Mouse (Mus musculus) cerebellum, adult 11 months (tissue): ENCODE results near the gene Cit.

Experiments used
- DNase-seq: peaks from one replicate; pipeline ENCODE4 v3.0.0; 2022

Cit gene

GRCm38 (mm10) chr5:115976446-115976845 lies 131.4 kb downstream of the Cit start:
- DNase-seq = no peak

DNA sequence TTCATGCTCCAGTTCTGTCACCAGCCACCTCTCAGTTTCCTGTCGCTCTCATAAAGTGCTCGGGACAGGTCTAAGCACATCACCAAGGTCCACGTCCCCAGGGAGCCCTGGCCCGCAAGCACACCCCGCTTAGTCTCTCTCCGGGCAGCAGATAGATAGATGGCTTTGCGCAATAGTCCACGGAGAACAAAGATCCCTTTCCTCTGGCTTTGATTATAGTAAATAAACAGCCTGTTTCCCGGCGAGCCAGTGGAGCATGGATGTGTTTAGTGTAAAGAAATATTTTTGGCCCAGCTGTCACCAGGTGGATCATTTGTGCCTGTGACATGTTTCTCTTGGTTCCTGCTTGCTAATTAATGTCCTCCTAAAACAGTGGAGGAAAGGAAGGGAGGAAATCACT lies 132.2 kb downstream of the Cit start:
- no peak for DNase-seq

- no peak for DNase-seq
Measured at GRCm38 (mm10) chr5:115977757-115978156, 132.7 kb downstream of the Cit start.

- DNase-seq = no peak
Measured at GRCm38 (mm10) chr5:115978255-115978654, 133.2 kb downstream of the Cit start.

- DNase-seq = peak; percentile 28
Measured at GRCm38 (mm10) chr5:115979134-115979696, 134.1 kb downstream of the Cit start.

- no peak for DNase-seq
Measured at GRCm38 (mm10) chr5:115980537-115980936, 135.5 kb downstream of the Cit start.

DNA sequence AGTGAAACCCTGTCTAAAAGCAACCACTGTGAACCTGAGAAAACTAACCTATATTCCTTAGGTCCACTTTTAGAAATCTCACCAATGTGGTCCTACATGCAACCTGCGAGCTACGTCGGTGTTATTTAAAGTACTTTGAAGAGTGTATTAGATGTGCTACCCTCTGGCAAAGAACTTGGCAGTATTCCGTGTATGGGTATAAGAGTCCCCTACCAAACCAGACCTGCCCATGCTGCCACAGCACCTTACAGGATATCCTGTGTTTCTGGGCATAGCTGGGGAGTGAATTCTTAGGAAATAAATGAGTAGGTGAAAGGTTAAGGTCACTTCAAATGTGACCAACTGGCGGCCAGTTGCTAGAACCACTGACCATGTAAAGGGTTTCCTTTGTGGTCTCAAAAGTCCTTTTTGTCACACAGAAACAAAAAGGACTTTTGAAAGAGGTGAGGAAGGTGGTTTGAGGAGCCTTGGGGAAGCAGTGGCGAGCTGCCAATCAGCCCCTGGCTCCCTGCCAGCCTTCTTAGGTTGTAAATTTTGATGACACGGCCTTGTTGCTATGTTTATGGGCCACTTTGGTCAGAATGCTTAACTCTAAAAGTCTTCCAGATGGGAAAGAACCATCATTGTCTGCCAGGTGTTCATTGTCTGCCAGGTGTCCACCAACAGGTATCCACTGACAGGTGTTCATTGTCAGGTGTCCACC lies 137.7 kb downstream of the Cit start:
- DNase-seq = no peak

DNA sequence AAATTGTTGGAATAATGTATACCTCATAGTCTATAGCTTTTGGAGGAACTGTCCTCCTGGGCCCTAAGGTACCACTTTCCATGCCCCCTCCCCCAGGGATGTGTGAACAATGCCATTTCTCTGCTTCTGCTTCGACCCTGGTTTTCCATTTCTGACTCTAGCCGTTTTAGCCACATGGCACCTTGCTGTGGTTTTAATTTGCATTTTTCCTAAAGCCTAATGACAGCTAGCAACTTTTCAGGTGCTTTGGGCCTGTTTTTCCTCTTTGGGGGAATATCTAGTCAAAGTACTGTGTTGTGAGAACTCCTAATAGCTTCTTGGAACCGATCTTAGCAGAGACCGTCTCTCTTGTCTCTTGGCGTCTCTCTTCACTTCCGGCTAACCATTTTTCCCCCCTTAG lies 139.3 kb downstream of the Cit start:
- no peak for DNase-seq

DNA sequence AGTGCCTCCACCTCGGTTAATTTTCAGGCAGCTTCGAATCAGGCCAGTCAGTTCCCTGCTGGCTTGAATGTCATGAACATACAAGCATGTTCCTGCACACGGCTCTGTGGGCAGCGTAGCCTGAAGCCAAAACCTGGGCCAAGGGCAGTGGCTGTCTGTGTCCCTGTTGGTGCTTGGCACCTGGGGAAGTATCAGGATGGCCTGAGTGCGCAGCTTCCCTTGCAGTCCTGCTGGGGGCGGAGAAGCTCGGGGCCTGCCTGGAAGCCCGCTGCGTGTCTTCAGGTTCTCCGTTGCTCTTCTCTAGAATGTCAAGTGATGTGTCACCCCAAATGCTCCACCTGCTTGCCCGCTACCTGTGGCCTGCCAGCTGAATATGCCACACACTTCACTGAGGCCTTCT lies 140.0 kb downstream of the Cit start:
- DNase-seq = peak; percentile 20

DNA sequence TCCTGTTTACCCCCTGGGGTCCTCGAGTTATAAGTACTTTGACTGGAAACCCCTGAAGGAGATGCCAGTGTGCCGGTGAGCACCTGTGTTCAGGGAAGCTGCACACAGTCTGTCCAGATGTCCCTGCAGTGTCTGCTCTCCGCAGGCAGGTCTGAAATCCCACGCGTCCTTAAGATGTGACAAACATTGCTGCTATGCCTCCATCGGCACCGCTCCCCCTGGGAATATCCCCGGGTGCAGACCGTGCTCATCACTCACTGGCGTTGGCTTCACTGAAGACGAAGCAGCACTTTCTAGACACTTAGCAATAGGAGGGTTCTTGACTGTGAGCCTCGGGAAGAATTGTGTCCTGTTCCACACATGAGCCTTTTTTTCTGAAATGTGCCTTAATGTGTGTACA lies 142.2 kb downstream of the Cit start:
- no peak for DNase-seq

GRCm38 (mm10) chr5:115991717-115992116 lies 146.6 kb downstream of the Cit start:
- no peak for DNase-seq

DNA sequence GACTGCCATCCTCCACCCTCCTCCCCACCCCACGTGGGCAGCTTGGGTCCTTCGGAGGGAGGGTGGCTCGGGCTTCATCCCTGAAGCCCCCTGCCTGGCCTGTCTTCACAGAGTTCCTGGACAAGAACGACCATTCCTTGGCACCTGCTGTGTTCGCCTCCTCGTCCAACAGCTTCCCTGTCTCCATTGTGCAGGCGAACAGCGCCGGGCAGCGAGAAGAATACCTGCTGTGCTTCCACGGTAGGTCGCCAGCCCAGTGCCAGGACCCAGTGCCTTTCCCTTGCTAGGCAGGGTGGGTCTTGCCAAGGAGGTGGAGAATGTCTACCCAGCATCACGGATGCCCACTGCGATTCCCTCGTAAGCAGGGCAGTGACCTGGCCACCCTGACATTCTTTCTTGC lies 149.0 kb downstream of the Cit start:
- peak; percentile 20 for DNase-seq

DNA sequence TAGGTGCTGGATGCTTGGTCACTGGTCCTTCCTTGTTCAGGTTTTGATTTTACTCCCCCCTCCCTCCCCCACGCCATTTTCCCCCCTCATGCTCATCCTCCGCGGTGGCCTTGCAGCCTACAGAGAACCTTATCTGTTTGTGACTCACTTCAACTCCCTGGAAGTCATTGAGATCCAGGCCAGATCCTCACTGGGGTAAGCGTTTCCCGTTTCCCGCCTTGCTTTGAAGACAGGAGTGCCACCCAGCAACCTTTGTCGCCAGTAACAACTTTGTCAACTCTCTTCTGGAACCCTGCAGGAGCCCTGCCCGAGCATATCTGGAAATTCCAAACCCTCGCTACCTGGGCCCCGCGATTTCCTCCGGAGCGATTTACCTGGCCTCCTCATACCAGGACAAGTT lies 152.3 kb downstream of the Cit start:
- no peak for DNase-seq

DNA sequence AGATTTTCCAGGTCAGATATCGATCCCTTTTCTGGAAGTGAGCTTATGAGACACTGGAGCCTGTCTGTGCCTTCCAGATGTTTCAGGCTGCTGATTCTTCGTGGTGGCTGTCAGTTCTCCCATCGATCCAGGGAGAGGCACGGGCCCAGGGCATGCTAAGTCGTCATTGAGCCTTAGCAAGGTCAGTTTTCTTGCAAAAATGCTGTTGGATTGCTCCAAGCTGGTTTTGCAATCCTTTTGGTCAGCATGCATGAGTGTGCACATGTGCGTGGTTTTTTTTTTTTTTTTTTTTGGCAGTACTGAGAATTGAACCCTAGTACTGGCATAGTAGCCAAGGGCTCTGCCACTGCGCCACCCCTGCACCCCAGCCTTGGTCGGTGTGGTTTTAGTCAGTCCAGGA lies 158.1 kb downstream of the Cit start:
- no peak for DNase-seq

DNA sequence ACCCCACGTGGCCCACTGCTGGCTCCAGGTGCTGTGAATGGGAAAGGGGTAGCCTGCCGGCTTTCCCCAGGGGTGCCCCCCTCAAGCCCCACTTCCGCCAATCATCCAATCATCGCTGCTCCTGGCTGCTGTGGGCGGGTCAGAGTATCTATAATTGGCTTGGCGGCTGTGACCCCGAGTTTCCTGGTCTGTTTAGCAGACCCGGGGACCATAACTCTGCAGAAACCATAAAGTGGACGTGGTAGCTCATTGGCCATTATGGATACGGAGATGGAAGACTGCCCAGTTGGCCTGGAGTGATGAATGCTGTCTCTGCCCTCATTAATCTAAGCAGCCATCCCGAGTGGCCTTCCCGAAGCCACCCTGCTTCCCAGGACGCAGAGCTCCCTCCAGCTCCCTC lies 158.7 kb downstream of the Cit start:
- DNase-seq = no peak

- no peak for DNase-seq
Measured at GRCm38 (mm10) chr5:116004271-116004670, 159.2 kb downstream of the Cit start.

DNA sequence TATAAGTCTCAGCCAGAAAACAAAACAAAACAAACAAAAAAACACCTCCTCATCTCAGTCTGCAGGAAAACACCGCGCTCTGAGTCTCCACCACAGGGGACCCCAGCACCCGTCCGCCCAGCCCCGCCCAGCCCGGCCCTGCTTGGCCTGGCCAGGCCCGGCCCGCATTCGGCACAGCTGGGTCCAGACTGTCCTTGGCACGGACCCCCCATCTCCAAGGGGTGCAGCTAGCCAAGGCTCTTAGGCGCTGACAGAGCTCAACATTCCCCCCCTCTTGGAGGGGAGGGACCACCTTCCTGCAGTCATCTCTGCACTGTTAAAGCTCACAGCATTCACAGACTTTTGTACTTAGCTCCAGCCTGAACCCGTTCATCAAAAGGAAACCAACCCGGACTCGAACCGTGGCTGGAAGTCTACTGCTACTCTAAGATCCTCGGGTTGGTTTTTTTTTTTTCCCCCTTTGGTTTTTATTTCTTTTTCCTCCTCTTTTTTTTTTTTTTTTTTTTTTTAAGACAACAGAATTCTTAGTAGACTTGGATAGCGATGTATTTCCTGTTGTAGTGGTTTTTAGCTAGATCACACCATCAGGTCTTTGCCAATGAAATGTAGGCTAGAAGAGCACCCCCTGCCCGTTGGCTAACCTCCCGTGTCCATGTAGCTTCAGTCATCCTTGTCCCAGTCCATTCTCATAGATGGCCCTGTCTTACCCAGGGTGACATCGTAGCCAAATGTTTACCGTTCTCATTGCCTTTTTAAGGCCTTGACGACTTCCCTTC lies 161.4 kb downstream of the Cit start:
- DNase-seq = no peak

DNA sequence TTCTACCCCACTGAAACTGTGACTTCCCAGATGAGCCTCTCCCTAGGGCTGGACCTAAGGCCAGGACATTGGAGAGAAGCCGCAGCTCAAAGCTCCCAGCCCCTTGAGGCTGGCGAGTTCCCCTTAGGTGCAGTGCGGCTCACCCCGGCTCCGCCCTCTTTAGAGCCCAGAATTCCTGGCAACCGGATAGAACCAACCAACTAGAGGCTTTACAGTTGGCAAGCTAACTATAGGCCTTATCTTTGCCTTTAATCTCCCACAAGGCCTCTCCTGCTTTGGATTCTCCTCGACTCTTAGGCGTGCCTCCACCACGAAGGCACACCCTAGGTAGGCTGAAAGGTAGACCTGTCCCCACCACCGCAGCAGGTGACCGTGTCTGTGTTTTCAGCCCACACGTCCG lies 162.6 kb downstream of the Cit start:
- no peak for DNase-seq

GRCm38 (mm10) chr5:116009091-116009851 lies 164.2 kb downstream of the Cit start:
- no peak for DNase-seq

DNA sequence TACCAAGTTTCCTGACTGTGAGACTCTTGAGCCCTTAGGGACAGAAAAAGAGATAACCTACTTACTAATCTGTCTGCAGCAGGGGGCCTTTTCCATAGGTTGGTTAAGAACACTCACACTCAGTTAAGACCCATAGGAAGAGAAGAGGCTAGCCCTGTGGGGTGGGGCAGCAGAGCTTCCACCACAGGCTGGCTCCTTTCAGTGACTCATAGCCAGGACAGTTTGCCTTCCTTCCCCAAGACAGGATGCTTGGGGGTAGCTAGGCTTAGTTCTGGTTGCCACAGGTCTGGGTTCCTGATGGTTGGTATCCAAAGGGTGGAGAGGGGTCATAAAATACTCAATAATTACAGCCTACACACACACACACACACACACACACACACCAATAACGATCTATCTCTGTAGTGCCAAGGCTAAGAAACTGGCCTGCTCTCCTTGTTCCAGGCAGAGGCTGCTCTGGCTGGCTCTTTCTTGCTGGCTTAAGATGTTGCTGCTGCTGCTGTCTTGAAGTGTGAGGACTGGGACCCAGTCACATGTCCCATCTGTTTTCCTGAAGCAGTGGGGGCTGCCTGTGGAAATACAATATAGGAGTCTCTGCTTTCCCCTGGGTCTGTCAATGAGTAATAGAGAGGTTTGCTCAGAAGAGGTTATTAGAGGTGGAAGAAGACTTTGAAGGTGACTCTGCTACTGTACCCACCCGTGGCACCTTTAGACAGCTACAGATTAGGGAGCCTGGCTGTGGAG lies 165.0 kb downstream of the Cit start:
- DNase-seq = no peak

- DNase-seq = no peak
Measured at GRCm38 (mm10) chr5:116011700-116012099, 166.6 kb downstream of the Cit start.

- DNase-seq = no peak
Measured at GRCm38 (mm10) chr5:116012503-116012902, 167.4 kb downstream of the Cit start.

GRCm38 (mm10) chr5:116013821-116014220 lies 168.7 kb downstream of the Cit start:
- DNase-seq = no peak
